Mouse (Mus musculus): ENCODE measurements around the gene Trim59.
A peak's percentile ranks its signal among the peaks of the same experiment; 100 is the strongest.

Gene Trim59

DNA sequence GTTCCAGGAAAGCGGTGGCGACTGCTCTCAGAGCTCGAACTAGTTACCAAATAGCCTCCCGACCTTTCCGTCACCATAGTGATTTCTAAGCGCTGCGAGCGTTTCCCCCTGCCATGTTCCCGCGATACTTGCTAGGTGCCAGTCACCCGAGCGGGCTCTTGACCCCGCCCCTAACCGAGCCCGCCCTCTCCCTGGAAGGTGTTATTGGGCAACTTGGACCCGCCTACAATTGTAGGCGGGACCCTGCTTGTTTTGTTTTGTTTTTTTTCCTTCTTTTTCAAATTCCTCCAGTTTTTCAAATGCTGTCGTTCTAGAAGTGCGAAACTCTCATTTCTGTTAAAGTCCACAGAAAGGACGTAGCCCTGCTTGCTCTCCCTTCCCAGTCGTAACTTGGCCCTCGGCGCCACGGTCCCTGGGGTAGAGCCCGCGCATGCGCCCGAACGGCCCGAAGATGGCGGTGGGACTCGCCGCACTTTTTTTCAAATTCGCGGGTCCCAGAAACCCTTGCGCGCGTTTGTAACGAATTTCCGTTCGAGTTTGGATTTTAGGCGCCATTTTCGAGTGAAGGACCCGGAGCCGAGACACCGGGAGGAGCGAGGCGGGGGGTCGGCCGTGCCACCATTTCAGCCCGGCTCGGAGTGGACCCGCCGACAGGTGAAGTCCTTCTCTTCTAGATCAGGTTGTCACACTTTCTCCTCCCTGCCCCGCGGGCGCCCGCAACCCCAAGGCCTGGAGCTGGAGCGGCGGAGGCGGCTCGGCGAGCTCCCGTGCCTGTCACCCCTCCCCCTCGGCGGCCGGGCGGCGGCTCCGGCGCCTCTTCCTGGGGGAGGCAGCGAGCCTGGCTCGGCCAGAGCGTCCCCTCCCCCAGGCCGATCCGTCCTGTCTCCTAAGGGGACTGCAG lies 39.9 kb downstream of the Trim59 start, which contains the start of the genes Ift80 and Smc4:
Gene Ift80, minus strand, starts transcription at position 134 of the 901 bp plus-strand sequence.
Gene Smc4, plus strand, starts transcription at position 302 of the 901 bp plus-strand sequence.
- DNase-seq: peak; percentile 96

- DNase-seq: no peak
Observed at GRCm38 (mm10) chr3:69004055-69004436, 40.5 kb downstream of the Trim59 start.

- no peak for DNase-seq
Observed at GRCm38 (mm10) chr3:69002781-69003180, 41.8 kb downstream of the Trim59 start.

GRCm38 (mm10) chr3:68986550-68986949 lies 58.0 kb downstream of the Trim59 start:
- no peak for DNase-seq
